Mouse (Mus musculus): ENCODE data around the gene Tpst1. TPM values are rescaled to one million over a fixed set of nuclear protein-coding genes. Genes with fewer than 3 reads are reported as not detected.
"Not testable (repeated sequence)": the region's sequence is repeated elsewhere in the genome, so short reads cannot be mapped to it uniquely, and the experiment has no call there.

Tpst1 gene
- 25.8 and 29.4 TPM in 2 replicates for polyA plus RNA-seq (2016; fragmentation: Nextera tagmentation; extraction: Ambion mirVana)

DNA sequence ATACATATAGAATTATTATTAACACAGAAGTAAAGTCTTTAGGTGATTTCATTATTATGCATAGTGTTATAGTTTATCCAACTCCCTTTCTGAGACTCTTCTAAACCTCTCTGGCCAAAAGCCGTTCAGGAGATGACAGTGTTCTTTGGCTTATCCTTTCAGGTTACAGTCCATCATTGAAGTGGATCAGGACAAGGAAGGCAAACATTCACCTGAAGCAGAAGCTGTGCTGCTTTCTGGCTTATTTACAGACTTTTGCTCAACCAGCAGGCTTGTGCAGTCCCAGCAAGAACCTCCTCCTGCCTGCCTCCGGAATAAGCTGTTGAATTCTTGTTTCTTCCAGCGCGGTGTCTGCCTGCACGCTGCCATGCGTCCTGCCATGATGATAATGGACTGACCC, at the start of gene Tpst1:
Gene Tpst1 (plus strand): TSS at position 301 of the 400 bp plus-strand sequence.
- WGBS = 89% methylated on average over 6 of the region's 6 CpGs
- Histone ChIP-seq H3K9ac (no peak within 1 kb of the TSS), H3K27ac (ENCODE audit: poor library complexity, severe bottlenecking) (no peak within 1 kb of the TSS), H3K9me3 (replicated peaks) (peaks cover 5% of the 10 kb centered on the region; the same call in 1 of the 2 replicates), H3K4me2 (no peak within 1 kb of the TSS), H3K4me3 (no peak within 1 kb of the TSS), H3K27me3 (replicated peaks) (peaks cover 49% of the 10 kb centered on the region), H3K36me3 (no peaks in the 10 kb centered on the region), H3K4me1 (replicated peaks) (0 out of 2 replicates have a peak, but pooled peaks cover 3% of the 10 kb centered on the region)
- ATAC-seq (ENCODE audit: insufficient number of reproducible peaks, low FRiP score) = no peak

DNA sequence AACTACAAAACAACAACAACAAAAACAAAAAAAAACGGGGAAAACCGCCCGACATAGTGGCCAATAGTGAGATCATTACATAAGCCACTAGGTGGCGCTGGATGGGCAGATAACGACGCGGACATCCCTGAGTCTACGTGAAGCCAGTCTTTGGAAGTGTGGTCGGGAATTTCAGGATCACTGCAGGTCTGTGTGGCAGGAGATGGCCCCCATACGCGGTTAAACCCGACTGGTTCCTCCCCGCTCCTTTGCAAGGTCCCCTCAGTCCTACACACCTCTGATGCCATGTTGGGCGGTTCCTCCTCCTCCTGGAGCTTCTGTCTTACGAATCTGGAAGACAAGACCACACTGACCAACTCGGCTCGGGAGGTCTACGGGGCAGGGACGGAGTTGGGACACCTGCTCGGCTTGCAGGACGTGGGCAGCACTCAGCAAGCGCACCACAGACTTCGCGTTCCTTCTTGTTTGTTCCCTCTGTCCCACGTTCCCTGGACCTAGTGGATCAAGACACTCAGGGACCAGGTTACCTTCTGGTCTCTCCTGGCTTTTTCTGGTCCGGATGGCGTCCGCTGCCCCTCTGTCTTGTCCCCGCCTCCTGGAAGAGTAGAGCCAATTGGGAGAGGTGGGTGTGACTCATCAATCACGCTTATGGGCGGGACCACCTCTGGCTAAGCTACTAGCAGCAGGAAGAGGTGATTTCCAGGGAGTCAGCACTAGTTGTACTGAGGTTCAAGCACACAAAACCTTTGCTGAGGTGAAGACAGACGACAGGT, 49.2 kb upstream of the Tpst1 start:
- H3K4me3 ChIP-seq = peak overlapping the region; percentile 68
- peak overlapping the region; percentile 75 for H3K9ac ChIP-seq
- peaks cover 10% of the 10 kb centered on the region for H3K27me3 ChIP-seq (replicated peaks)
- peak overlapping the region; percentile 68 for H3K27ac ChIP-seq (ENCODE audit: poor library complexity, severe bottlenecking)
- H3K4me1 ChIP-seq (replicated peaks) = peaks cover 9% of the 10 kb centered on the region
- WGBS = under 1% methylated on average over 32 of the region's 32 CpGs
- no peaks in the 10 kb centered on the region for H3K9me3 ChIP-seq (replicated peaks)
- peak overlapping the region; percentile 93 for H3K4me2 ChIP-seq
- ATAC-seq (ENCODE audit: insufficient number of reproducible peaks, low FRiP score) = peak; percentile 89
- no peaks in the 10 kb centered on the region for H3K36me3 ChIP-seq

DNA sequence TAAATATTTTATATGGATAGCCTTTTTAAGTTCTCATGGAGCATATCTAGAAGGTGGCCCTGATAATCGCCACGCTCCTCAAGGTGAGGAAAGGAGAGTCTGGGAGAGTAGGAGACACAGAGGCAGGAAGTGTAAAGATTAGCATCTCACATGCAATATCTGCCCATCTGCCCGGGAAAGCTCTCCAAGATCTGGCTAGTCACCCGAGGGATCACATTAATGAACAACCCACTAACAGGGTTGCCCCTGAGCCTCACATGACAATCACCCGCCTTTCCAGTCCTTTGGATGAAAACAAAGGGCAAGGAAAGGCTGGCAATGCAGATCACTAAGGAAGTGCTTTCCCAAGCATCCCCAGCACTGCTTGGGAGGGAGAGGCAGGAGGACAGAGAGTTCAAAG, 46.0 kb upstream of the Tpst1 start:
- Histone ChIP-seq H3K4me1 (replicated peaks) (peaks cover 9% of the 10 kb centered on the region), H3K4me3 (no peak overlapping the region), H3K27me3 (replicated peaks) (peaks cover 10% of the 10 kb centered on the region), H3K36me3 (no peaks in the 10 kb centered on the region), H3K27ac (ENCODE audit: poor library complexity, severe bottlenecking) (no peak overlapping the region), H3K9ac (no peak overlapping the region), H3K4me2 (no peak overlapping the region), H3K9me3 (replicated peaks) (no peaks in the 10 kb centered on the region)
- no peak for ATAC-seq (ENCODE audit: insufficient number of reproducible peaks, low FRiP score)
- whole genome bisulfite sequencing = 69% methylated on average over 5 of the region's 5 CpGs

DNA sequence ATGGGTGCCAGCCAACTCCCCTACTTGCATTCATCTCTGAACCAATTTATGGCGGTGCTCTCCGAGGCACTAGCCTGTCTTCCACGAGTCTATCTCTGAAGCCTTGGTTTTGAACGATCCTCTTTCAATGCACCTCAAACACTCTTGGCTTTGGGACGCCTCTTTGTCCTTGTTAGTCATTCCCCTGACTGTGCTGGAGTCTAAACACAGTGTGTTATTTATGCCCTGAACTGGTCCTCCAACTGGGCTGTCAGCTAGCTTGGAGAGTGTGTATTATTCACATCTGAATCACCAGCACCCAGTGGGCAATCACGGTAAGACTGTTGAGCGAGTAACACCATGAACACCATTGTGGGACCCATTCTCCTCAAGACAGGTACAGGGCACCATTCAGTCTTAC, 45.4 kb upstream of the Tpst1 start:
- Histone ChIP-seq H3K4me3 (no peak overlapping the region), H3K9ac (no peak overlapping the region), H3K4me1 (replicated peaks) (peaks cover 9% of the 10 kb centered on the region), H3K27ac (ENCODE audit: poor library complexity, severe bottlenecking) (no peak overlapping the region), H3K27me3 (replicated peaks) (peaks cover 10% of the 10 kb centered on the region), H3K4me2 (no peak overlapping the region), H3K9me3 (replicated peaks) (no peaks in the 10 kb centered on the region), H3K36me3 (no peaks in the 10 kb centered on the region)
- ATAC-seq (ENCODE audit: insufficient number of reproducible peaks, low FRiP score) = no peak
- WGBS = 82% methylated on average over 7 of the region's 7 CpGs

DNA sequence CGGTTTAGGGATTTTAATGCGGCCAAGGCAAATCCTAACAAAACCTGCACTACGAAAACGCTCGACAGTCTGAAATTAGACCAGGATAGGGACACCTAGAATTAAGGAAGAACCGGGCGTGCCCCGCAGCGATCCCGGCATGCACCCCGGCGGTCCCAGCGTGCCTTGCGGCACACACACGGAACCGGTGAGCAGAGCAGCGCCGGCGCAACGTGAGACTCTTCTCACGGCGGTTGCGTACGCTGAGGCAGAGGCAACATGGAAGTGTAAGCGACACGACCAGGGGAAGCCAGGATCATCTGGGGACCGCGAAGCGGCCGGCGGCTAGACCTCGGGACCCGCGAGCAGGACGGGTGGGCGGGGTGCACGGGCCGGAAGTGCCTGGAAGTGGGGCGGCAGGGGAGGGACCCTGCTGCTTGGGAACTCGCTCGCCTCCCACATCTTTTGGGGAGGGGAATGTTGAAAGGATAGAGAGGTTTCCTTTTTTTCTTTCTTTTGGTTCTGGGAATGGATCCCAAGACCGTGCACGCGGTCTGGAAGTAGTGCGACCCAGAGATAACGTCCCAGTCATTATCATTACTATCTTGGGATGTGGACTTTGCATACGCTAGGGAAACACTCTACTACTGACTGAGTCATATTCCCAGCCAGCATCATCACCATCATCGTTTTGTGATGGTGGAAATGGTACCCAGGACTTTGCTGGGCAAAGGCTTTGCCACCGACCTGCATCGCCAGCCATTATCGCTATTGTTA, 43.8 kb upstream of the Tpst1 start, which contains the start of the genes Asl and Crcp:
Gene Asl (minus strand): TSS at position 106 of the 756 bp plus-strand sequence.
Gene Crcp (plus strand): TSS at position 149 of the 756 bp plus-strand sequence.
- under 1% methylated on average over 51 of the region's 51 CpGs for WGBS
- ATAC-seq (ENCODE audit: insufficient number of reproducible peaks, low FRiP score) = peak; percentile 86
- H3K9me3 ChIP-seq (replicated peaks) = no peaks in the 10 kb centered on the region

DNA sequence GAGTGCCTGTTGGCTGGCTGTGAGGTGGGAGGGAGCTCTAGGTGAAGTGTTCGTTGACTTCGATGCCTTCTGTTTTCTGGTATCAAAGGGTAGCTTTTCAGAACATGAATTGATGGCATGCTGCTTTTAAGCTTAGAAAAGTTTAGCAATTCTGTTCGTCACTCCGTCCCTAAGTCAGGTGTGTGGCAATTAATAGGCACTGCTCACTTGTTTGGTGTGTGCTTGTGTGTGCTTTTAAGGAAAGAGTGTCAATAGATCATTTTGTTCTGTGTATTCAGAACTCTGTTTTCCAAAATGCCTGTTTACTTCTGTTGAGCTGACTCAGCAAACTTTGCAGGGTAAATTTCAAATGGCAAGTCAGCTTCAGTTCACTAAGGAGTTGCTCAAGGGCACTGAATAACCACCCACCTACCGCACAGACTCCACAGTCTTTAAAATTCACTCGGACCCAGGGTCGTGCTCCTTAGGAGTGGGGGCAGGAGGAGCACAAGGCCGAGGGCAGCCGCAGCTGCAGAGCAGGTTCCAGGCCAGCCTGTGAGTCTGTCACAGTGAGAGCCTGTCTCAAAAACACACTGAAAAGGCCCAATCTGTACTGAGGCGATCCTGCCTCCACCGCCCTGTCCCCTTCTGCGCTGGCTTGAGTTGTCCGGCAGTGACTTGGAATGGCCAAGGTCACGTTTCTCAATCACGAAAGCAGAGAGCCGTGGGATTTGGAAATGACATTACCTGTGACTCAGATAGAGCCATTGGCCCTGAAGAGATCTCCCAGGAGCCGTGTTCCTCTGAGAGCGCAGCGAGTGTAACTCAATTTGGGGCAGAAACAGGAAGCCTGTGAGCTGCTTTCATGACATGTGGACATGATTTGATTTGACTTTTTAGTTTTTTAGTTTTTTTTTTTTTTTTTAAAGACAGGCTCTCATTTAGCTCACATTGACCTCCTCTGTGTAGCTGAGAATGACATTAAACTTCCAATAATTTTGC, 41.4 kb upstream of the Tpst1 start:
- Histone ChIP-seq H3K4me3 (no peak overlapping the region), H3K4me1 (replicated peaks) (peaks cover 5% of the 10 kb centered on the region), H3K9me3 (replicated peaks) (no peaks in the 10 kb centered on the region), H3K36me3 (peaks cover 14% of the 10 kb centered on the region), H3K27me3 (replicated peaks) (peaks cover 7% of the 10 kb centered on the region), H3K27ac (ENCODE audit: poor library complexity, severe bottlenecking) (no peak overlapping the region), H3K9ac (no peak overlapping the region), H3K4me2 (no peak overlapping the region)
- WGBS = 92% methylated on average over 19 of the region's 19 CpGs
- no peak for ATAC-seq (ENCODE audit: insufficient number of reproducible peaks, low FRiP score)

More for the DNA sequence above, 43.8 kb upstream of the Tpst1 start, which contains the start of the genes Asl and Crcp:
- H3K4me2 ChIP-seq = peak within 1 kb of the TSS; percentile 76
- peaks cover 8% of the 10 kb centered on the region for H3K4me1 ChIP-seq (replicated peaks)
- H3K4me3 ChIP-seq = peak within 1 kb of the TSS; percentile 78
- no peaks in the 10 kb centered on the region for H3K36me3 ChIP-seq
- peak within 1 kb of the TSS; percentile 91 for H3K27ac ChIP-seq (ENCODE audit: poor library complexity, severe bottlenecking)
- peaks cover 10% of the 10 kb centered on the region for H3K27me3 ChIP-seq (replicated peaks)
- peak within 1 kb of the TSS; percentile 85 for H3K9ac ChIP-seq

DNA sequence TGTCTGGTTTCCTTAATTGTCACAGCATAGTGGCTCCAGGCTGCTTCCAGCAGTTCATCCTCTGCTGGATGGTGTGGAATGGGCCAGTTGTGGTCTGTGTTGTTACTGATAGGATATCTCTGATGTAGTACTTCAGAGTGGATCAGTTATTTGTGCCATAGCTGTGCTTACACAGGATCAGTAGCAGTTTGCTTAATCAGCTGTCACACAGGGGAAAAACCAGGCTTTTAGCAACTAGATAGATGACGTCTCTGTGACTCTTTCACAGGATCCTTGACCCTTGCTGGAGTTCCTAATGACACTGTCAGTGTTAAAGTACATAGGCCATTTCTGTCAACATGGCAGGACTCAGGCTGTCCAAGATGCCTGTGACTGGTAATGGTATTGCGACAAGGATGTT, 39.3 kb upstream of the Tpst1 start:
- H3K36me3 ChIP-seq = peaks cover 26% of the 10 kb centered on the region
- no peak overlapping the region for H3K4me3 ChIP-seq
- no peak for ATAC-seq (ENCODE audit: insufficient number of reproducible peaks, low FRiP score)
- H3K4me1 ChIP-seq (replicated peaks) = peaks cover 5% of the 10 kb centered on the region
- H3K9me3 ChIP-seq (replicated peaks) = no peaks in the 10 kb centered on the region
- 63% methylated on average over 2 of the region's 2 CpGs for WGBS
- H3K9ac ChIP-seq = no peak overlapping the region
- no peaks in the 10 kb centered on the region for H3K27me3 ChIP-seq (replicated peaks)
- no peak overlapping the region for H3K27ac ChIP-seq (ENCODE audit: poor library complexity, severe bottlenecking)
- H3K4me2 ChIP-seq = no peak overlapping the region

DNA sequence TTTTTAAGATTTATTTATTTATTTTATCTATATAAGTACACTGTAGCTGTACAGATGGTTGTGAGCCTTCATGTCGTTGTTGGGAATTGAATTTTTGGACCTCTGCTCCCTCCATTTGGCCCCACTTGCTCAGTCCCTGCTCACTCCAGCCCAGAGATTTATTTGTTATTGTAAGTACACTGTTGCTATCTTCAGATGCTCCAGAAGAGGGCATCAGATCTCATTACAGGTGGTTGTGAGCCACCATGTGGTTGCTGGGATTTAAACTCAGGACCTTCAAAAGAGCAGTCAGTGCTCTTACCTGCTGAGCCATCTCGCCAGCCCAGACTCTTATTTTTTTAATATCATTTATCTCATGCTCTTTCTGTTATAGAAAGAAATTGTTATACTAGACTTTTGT, 36.8 kb upstream of the Tpst1 start:
- H3K4me3 ChIP-seq; H3K4me2 ChIP-seq; H3K9me3 ChIP-seq (replicated peaks); H3K9ac ChIP-seq; H3K4me1 ChIP-seq (replicated peaks); ATAC-seq (ENCODE audit: insufficient number of reproducible peaks, low FRiP score); H3K27ac ChIP-seq (ENCODE audit: poor library complexity, severe bottlenecking): not testable (repeated sequence)
- H3K36me3 ChIP-seq = peaks cover 41% of the 10 kb centered on the region
- peaks cover 15% of the 10 kb centered on the region for H3K27me3 ChIP-seq (replicated peaks)
- 72% methylated on average over 2 of the region's 2 CpGs for WGBS

DNA sequence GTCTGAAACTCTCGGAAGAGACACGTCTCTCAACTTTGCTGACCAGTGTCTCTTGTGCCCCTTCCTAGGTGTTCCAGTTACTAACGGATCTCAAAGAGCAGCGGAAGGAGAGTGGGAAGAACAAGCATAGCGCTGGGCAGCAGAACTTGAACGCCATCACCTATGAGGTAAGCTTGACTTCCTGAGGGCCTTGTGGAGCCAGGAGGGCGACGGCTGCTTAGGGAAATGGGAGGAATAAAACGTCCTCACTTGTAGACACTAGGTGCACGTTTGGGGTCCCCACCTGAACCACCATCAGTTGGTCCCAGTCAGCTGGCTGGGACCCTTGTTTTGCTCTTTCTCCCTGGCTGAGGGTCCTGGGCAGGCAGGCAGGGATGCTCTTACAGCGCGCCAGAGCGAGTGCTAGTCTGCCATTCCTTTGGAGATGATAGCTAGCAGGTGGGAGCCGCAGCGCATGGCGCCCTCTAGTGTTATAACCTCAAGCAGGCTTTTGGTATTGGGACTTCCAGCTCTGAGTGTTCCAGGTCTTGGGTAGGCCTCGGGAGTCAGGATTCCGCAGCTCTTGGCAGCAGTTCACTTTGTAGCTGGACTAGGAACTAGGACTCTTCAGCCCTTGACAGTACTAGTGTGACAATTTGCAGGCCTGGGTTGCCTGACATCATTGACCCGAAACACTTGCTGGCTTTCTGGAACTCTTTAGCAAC, 35.2 kb upstream of the Tpst1 start:
- peaks cover 55% of the 10 kb centered on the region for H3K36me3 ChIP-seq
- ATAC-seq (ENCODE audit: insufficient number of reproducible peaks, low FRiP score) = no peak
- 62% methylated on average over 19 of the region's 19 CpGs for WGBS
- no peak overlapping the region for H3K27ac ChIP-seq (ENCODE audit: poor library complexity, severe bottlenecking)
- H3K27me3 ChIP-seq (replicated peaks) = peaks cover 24% of the 10 kb centered on the region
- no peak overlapping the region for H3K4me2 ChIP-seq
- no peaks in the 10 kb centered on the region for H3K4me1 ChIP-seq (replicated peaks)
- H3K4me3 ChIP-seq = no peak overlapping the region
- H3K9me3 ChIP-seq (replicated peaks) = no peaks in the 10 kb centered on the region; the same call in 1 of the 2 replicates
- no peak overlapping the region for H3K9ac ChIP-seq

DNA sequence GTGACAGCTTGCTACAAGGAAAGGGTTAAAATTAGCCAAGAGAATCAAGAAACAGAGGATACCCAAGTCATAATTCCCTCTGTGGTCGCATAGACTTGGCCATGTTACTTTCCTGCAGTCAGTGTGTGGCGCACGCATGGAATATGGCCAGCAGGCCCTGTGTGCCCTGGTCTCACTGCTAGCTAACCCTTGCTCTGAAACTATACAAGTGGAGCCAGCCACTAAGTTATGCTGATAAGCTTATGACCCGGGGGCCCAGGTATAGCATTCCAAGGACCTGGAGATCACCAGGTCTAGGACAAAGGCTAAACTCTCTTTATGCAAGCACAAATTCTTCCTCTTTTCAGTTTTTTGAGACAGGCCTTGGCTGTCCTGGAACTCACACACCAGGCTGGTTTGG, 32.3 kb upstream of the Tpst1 start:
- Histone ChIP-seq H3K27ac (ENCODE audit: poor library complexity, severe bottlenecking) (no peak overlapping the region), H3K4me3 (no peak overlapping the region), H3K9me3 (replicated peaks) (no peaks in the 10 kb centered on the region; the same call in 1 of the 2 replicates), H3K9ac (no peak overlapping the region), H3K4me2 (no peak overlapping the region), H3K27me3 (replicated peaks) (peaks cover 49% of the 10 kb centered on the region), H3K4me1 (replicated peaks) (peaks cover under 1% of the 10 kb centered on the region; the same call in 1 of the 2 replicates), H3K36me3 (peaks cover 49% of the 10 kb centered on the region)
- 88% methylated on average over 4 of the region's 4 CpGs for WGBS
- no peak for ATAC-seq (ENCODE audit: insufficient number of reproducible peaks, low FRiP score)

Measured in heart, embryonic 12.5 days (tissue).